Mouse (Mus musculus): ENCODE data around the gene Rpp14.

GRCm38 (mm10) chr14:8135130-8135529 is 55.0 kb downstream of the Rpp14 start:
- TF ChIP-seq CTCF (IDR thresholded peaks at IDR 0.05; ENCODE audit: control insufficient read depth, insufficient read depth, insufficient replicate concordance, low read depth, low read length) (no peak), POLR2A (IDR thresholded peaks at IDR 0.05; ENCODE audit: control insufficient read depth, low read depth, low read length) (no peak)

Measured in testis, adult 2 months (tissue).